Mouse (Mus musculus) hindbrain, postnatal 0 days (tissue): ENCODE data around the gene Ulk1. TPM values are rescaled to one million over a fixed set of nuclear protein-coding genes. Genes with fewer than 3 reads are reported as not detected.
"Not testable (repeated sequence)": the region's sequence is repeated elsewhere in the genome, so short reads cannot be mapped to it uniquely, and the experiment has no call there.

Experiments used
- ATAC-seq: fragments of 200-750 bp; cut with Nextera tagmentation; 2 replicates; pipeline ENCODE4 v1.8.0; 2017; ENCODE audit warnings: mild to moderate bottlenecking, moderate TSS enrichment, moderate library complexity
- DNase-seq: peaks from one replicate; pipeline ENCODE4 v3.0.0-alpha.2; 2015; ENCODE audit warnings: low spot score
- H3K27ac ChIP-seq: fragments of 300-500 bp; sonication (generic); 2 replicates; pipeline ENCODE4 v1.5.1; 2014; ENCODE audit warnings: mild to moderate bottlenecking
- H3K27me3 ChIP-seq: fragments of 300-500 bp; sonication (generic); 2 replicates; pipeline ENCODE4 v1.6.1; 2014; ENCODE audit warnings: low read length, mixed read lengths; ENCODE audit not compliant: insufficient read depth
- H3K36me3 ChIP-seq: fragments of 300-500 bp; sonication (generic); 2 replicates; pipeline ENCODE4 v1.6.1; 2014; ENCODE audit warnings: low read length, mixed read lengths; ENCODE audit not compliant: insufficient read depth
- H3K4me1 ChIP-seq: fragments of 300-500 bp; sonication (generic); 2 replicates; pipeline ENCODE4 v1.6.1; 2014; ENCODE audit warnings: antibody characterized with exemption, low read length, mixed read lengths; ENCODE audit not compliant: insufficient read depth
- H3K4me2 ChIP-seq: fragments of 300-500 bp; sonication (generic); 2 replicates; pipeline ENCODE4 v1.6.1; 2014; ENCODE audit warnings: low read depth, mild to moderate bottlenecking, low read length, moderate library complexity, mixed read lengths
- H3K4me3 ChIP-seq: fragments of 300-500 bp; sonication (generic); 2 replicates; pipeline ENCODE4 v1.5.1; 2014; ENCODE audit warnings: low read length
- H3K9ac ChIP-seq: fragments of 300-500 bp; sonication (generic); replicated peaks from 2 replicates; pipeline ENCODE4 v1.6.1; 2014; ENCODE audit warnings: mild to moderate bottlenecking, low read length, moderate library complexity, mixed read lengths
- H3K9me3 ChIP-seq: fragments of 300-500 bp; sonication (generic); 2 replicates; pipeline ENCODE4 v1.6.1; 2016; ENCODE audit warnings: low read length, mixed read lengths
- CTCF ChIP-seq: IDR thresholded peaks from 2 replicates; pipeline ENCODE4 v1.5.1; 2016; ENCODE audit warnings: antibody characterized with exemption, control low read depth, low read depth
- WGBS: fragments of 180-500 bp; shearing (Covaris S2); extraction: QIAGEN DNeasy Blood & Tissue Kit; methylation state at CpG from one replicate; pipeline ENCODE4 v1.1.7; 2014; 5-methylcytosine and 5-hydroxymethylcytosine counted together
- polyA plus RNA-seq: library from polyadenylated mRNA; unstranded; fragments of >200 nt; fragmentation: Nextera tagmentation; extraction: Ambion mirVana; gene quantifications from 2 replicates; pipeline ENCODE4 v1.2.1, GENCODE M21; 2015
- total RNA-seq: library from RNA; depleted of rRNA; stranded (reverse); fragments of >200 nt; gene quantifications from 2 replicates; pipeline ENCODE4 v1.2.3, GENCODE M21; 2014

The Ulk1 gene
- total and polyA plus RNA-seq, 2 experiments from 2014 or later, result 16.3 to 60.8 TPM

DNA sequence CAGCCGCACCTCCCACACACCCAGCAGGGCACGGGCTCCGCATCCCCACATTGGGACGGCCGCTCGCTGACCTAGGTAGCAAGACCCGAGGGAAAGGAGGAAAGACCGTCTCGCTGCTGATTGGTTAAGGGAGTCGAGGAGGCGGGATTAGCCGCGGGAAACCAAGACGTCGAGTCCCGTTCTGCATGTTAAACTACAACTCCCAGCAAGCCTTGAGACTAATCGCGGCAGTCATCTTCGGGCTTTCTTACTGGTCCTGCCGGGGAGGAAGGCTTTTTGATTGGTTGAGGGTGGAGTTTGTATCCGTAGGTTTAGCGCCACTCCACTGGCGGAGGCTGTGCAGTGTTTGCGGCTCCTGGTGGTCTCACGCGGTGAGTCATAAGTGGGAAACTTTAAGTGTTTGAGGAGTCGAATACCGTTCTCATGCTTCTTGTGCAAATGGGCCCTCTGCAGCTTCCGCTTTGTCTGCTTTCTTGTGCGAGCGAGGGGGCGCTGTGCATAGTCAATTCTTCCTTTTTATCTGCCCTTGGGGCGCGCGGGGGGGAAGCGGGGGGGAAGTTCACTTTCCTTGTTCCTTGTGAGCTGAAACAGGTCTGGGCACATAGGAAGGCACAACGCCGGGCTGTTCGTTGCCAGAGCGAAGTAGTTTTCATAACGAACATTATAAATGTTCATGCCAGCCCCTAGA lies 29.9 kb upstream of the Ulk1 start, which contains the start of the genes Hscb and Chek2:
Hscb (minus strand) TSS at position 100 of the 688 bp plus-strand sequence.
Chek2 (plus strand) TSS at position 302 of the 688 bp plus-strand sequence.
- peak within 1 kb of the TSS; percentile 42; the same call in 1 of the 2 replicates for H3K27ac ChIP-seq
- under 1% methylated on average over 41 of the region's 41 CpGs for WGBS
- no peaks in the 10 kb centered on the region for H3K9me3 ChIP-seq
- ATAC-seq (peak; percentile 98), DNase-seq (peak; percentile 99)
- H3K36me3 ChIP-seq, result no peaks in the 10 kb centered on the region
- peak within 1 kb of the TSS; percentile 91 for H3K4me2 ChIP-seq
- TF ChIP-seq CTCF, result peak; percentile 70
- H3K4me3 ChIP-seq, result peak within 1 kb of the TSS; percentile 60
- no peaks in the 10 kb centered on the region for H3K4me1 ChIP-seq
- H3K9ac ChIP-seq, result peak within 1 kb of the TSS; percentile 60
- H3K27me3 ChIP-seq, result no peaks in the 10 kb centered on the region

DNA sequence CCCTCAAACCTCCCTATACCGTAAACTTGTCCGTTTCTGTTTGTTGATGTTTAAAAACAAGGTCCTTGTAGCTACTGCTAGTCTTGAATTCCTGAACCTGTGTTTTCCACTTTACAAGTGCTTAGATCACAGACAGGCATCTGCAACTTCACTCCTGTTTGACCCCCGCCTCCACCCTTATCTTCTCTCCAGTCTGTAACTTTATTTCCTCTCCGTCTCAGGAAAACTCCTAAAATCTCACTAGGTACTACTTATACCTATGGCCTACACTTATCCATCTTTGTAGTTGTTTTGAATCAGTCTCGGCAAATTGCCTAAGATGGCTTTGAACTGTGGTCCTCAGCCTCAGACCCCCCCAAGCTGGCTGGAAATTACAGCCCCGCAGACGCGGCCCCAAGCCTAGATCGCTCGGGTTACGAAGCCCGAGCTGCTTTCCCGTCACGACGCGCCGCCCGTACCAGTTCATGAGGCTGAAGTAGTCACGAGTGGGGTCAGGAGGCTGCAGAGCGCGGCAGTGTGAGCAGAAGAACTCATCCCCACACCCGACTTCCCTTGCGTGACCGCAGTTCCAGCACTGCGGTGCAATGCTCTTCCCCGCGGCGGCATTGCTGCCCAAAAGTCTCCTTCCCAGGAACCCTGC lies 29.3 kb upstream of the Ulk1 start:
- Histone ChIP-seq H3K4me3 (peak overlapping the region; percentile 60), H3K27ac (peak overlapping the region; percentile 42; the same call in 1 of the 2 replicates), H3K36me3 (no peaks in the 10 kb centered on the region), H3K27me3 (no peaks in the 10 kb centered on the region), H3K4me2 (peak overlapping the region; percentile 91), H3K9me3 (no peaks in the 10 kb centered on the region), H3K9ac (peak overlapping the region; percentile 60), H3K4me1 (no peaks in the 10 kb centered on the region)
- WGBS, result 8% methylated on average over 28 of the region's 28 CpGs
- no peak for TF ChIP-seq CTCF
- ATAC-seq (peak; percentile 87), DNase-seq (no peak)

DNA sequence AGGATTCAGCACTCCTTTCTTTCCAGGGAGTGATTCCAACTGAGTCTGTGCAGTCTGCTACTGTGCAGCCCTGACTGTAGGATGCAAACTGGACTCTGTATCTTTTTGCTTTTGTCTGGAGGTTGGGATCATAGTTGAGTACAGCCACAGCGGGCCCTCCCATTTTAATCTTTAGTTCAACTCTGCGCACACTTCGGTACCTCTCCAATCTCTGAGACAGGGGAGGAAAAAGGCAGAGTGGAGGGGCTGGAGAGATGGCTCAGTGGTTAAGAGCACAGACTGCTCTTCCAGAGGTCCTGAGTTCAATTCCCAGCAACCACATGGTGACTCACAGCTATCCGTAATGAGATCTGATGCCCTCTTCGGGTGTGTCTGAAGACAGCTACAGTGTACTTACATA lies 28.1 kb upstream of the Ulk1 start:
- not testable (repeated sequence) for H3K4me3 ChIP-seq, H3K4me1 ChIP-seq, H3K36me3 ChIP-seq, H3K9ac ChIP-seq, H3K4me2 ChIP-seq, H3K27me3 ChIP-seq, DNase-seq, H3K27ac ChIP-seq, H3K9me3 ChIP-seq, ATAC-seq
- WGBS, result 92% methylated on average over 5 of the region's 5 CpGs

DNA sequence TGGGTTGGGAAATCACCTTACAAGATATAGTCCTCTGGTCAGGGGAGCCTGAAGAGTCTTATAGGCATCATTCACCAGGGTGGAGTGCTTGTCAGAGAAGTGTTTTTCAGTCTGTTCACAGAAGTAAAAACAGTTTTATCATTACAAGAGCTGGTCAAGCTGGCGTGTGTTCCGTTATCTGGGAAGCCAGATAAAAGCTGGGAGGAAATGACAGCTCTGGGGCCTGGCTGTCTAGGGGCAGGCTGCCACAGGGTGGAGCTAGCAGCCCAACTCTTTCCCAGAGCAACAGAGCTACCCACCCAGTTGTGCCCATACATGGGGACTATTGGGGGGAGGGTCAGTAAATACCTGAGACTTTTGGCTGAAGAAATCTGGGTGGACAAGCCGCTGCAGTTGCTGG lies 26.1 kb upstream of the Ulk1 start:
- H3K27me3 ChIP-seq, result no peaks in the 10 kb centered on the region
- peak; percentile 84 for TF ChIP-seq CTCF
- H3K9ac ChIP-seq, result no peak overlapping the region
- no peak overlapping the region for H3K4me3 ChIP-seq
- WGBS, result 24% methylated on average over 3 of the region's 3 CpGs
- no peaks in the 10 kb centered on the region for H3K9me3 ChIP-seq
- H3K36me3 ChIP-seq, result no peaks in the 10 kb centered on the region
- ATAC-seq, result no peak
- H3K4me2 ChIP-seq, result no peak overlapping the region
- no peak overlapping the region for H3K27ac ChIP-seq
- DNase-seq, result peak; percentile 72
- no peaks in the 10 kb centered on the region for H3K4me1 ChIP-seq

DNA sequence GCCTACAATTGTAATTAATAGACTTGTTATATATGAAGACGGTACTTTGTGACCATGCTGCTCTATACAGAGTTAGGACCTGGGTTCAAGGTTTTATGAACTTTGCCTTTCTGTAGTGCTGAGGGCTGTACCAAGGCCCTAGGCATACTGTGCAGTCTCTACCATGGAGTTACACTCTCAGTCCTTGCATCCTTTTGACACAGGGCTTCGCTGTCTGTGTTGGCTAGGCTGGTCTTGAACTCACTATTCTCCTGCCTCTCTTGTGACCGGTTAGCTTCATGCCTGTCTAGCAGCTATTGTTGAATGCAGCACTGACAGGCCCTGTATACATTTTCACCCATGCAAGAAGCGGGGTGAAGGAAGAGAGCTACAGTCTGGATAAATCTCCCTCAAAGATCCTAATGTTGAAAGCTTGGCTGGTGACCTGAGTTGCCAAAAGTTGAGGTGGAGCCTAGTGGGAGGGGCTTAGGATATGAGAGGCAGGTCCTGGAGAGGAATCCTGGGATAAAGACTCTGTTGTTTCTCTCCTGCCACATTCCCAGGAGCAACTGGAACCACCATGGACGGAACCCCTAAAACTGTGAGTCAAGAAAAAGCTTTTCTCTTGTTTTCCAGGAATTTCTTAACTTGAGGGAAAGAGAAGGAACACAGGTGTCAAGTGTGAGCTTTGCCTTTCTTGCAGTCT lies 21.3 kb upstream of the Ulk1 start:
- Histone ChIP-seq H3K27ac (no peak overlapping the region), H3K9ac (no peak overlapping the region), H3K9me3 (no peaks in the 10 kb centered on the region), H3K36me3 (no peaks in the 10 kb centered on the region), H3K4me2 (no peak overlapping the region), H3K4me3 (no peak overlapping the region), H3K27me3 (no peaks in the 10 kb centered on the region), H3K4me1 (no peaks in the 10 kb centered on the region)
- TF ChIP-seq CTCF, result no peak
- WGBS, result 89% methylated on average over 5 of the region's 5 CpGs
- DNase-seq (no peak), ATAC-seq (no peak)

DNA sequence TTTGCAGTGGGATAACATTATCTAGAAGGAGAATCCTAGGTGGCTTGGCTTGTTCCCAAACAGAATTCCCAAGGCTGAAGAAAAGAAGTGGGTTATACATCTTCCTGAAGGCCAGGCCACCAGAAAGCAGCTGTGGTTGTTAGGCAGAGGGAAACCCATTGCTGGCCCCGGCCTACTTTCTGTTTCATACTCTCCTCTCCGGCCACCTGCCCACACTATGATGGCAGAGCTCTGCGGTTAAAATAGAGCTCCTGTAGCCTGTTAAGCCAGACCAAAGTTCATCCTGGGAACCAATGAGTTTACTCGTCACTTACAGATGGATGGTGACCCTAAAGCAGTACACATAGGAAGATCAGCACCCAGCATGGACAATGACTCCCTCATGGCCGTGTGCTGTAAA lies 17.7 kb upstream of the Ulk1 start:
- H3K4me3 ChIP-seq, result no peak overlapping the region
- WGBS, result 88% methylated on average over 5 of the region's 5 CpGs
- ATAC-seq, result no peak
- H3K9ac ChIP-seq, result no peak overlapping the region
- H3K27me3 ChIP-seq, result no peaks in the 10 kb centered on the region
- no peaks in the 10 kb centered on the region for H3K9me3 ChIP-seq
- no peak for TF ChIP-seq CTCF
- no peaks in the 10 kb centered on the region for H3K4me1 ChIP-seq
- DNase-seq, result no peak
- no peak overlapping the region for H3K4me2 ChIP-seq
- no peak overlapping the region for H3K27ac ChIP-seq
- no peaks in the 10 kb centered on the region for H3K36me3 ChIP-seq
